ENCODE assay signal across 24 mouse cellular contexts in genomic region chr14:23689681-23690080, GRCm38 (mm10).
DNase-seq lines count a peak whose midpoint lies in the region; ATAC-seq and TF ChIP-seq lines count a peak whose summit lies in the region.
"Had no signal": no experiment of that assay in that cellular context is flagged by ENCODE, and none has a peak within 500 bp of the region (broad histone marks: within the 10 kb centered on the region; RNA-seq: fewer than 3 reads in every experiment).

No protein-coding gene starts in this region.

- H3K27ac ChIP-seq in embryonic facial prominence, embryonic 13.5 days, result no peak overlapping the region
- no peak overlapping the region for H3K27ac ChIP-seq in limb, embryonic 14.5 days (replicated peaks; ENCODE audit: low read depth, low read length)
- no peak overlapping the region for H3K27ac ChIP-seq in hindbrain, postnatal 0 days
- H3K27ac ChIP-seq: forebrain, embryonic 13.5 days; heart, embryonic 10.5 days; hindbrain, embryonic 15.5 days; intestine, embryonic 15.5 days; liver, embryonic 12.5 days; midbrain, embryonic 15.5 days; neural tube, embryonic 13.5 days had no signal

- no peak for TF ChIP-seq CTCF in hindbrain, postnatal 0 days (IDR thresholded peaks at IDR 0.05; ENCODE audit: low read depth)

- no peaks in the 10 kb centered on the region for H3K36me3 ChIP-seq in embryonic facial prominence, embryonic 13.5 days
- no peaks in the 10 kb centered on the region for H3K36me3 ChIP-seq in limb, embryonic 14.5 days (ENCODE audit: control insufficient read depth, insufficient read depth, low read length)
- no peaks in the 10 kb centered on the region for H3K36me3 ChIP-seq in hindbrain, postnatal 0 days (ENCODE audit: insufficient read depth, low read length)
- H3K36me3 ChIP-seq: heart, embryonic 10.5 days; hindbrain, embryonic 15.5 days; intestine, embryonic 15.5 days; liver, embryonic 12.5 days; midbrain, embryonic 15.5 days; neural tube, embryonic 13.5 days had no signal

- peak; percentile 64 for ATAC-seq in embryonic facial prominence, embryonic 13.5 days (ENCODE audit: insufficient number of reproducible peaks, insufficient read depth, low FRiP score, low TSS enrichment, low read depth)
- peak; percentile 88 for ATAC-seq in limb, embryonic 14.5 days (ENCODE audit: low FRiP score, low read depth)
- no peak for ATAC-seq in hindbrain, postnatal 0 days
- ATAC-seq: forebrain, embryonic 13.5 days; intestine, embryonic 15.5 days; liver, embryonic 12.5 days; midbrain, embryonic 15.5 days had no signal

- H3K9me3 ChIP-seq in embryonic facial prominence, embryonic 13.5 days, result no peaks in the 10 kb centered on the region
- no peaks in the 10 kb centered on the region for H3K9me3 ChIP-seq in limb, embryonic 14.5 days (ENCODE audit: control insufficient read depth, low read length)
- H3K9me3 ChIP-seq in hindbrain, postnatal 0 days (ENCODE audit: low read length), result no peaks in the 10 kb centered on the region
- H3K9me3 ChIP-seq: forebrain, embryonic 13.5 days; heart, embryonic 10.5 days; hindbrain, embryonic 15.5 days; intestine, embryonic 15.5 days; liver, embryonic 12.5 days; midbrain, embryonic 15.5 days; neural tube, embryonic 13.5 days had no signal

- H3K27me3 ChIP-seq in embryonic facial prominence, embryonic 13.5 days, result no peaks in the 10 kb centered on the region
- H3K27me3 ChIP-seq in limb, embryonic 14.5 days (ENCODE audit: control insufficient read depth, insufficient read depth, low read length), result no peaks in the 10 kb centered on the region
- no peaks in the 10 kb centered on the region for H3K27me3 ChIP-seq in hindbrain, postnatal 0 days (ENCODE audit: insufficient read depth, low read length)
- H3K27me3 ChIP-seq: forebrain, embryonic 13.5 days; hindbrain, embryonic 15.5 days; intestine, embryonic 15.5 days; liver, embryonic 12.5 days; midbrain, embryonic 15.5 days; neural tube, embryonic 13.5 days had no signal

- H3K4me3 ChIP-seq in embryonic facial prominence, embryonic 13.5 days, result no peak overlapping the region
- no peak overlapping the region for H3K4me3 ChIP-seq in limb, embryonic 14.5 days (replicated peaks; ENCODE audit: low read length)
- no peak overlapping the region for H3K4me3 ChIP-seq in hindbrain, postnatal 0 days (ENCODE audit: low read length)
- H3K4me3 ChIP-seq: forebrain, embryonic 13.5 days; heart, embryonic 10.5 days; hindbrain, embryonic 15.5 days; intestine, embryonic 15.5 days; liver, embryonic 12.5 days; midbrain, embryonic 15.5 days; myocyte; neural tube, embryonic 13.5 days had no signal

- no peak for TF ChIP-seq POLR2A in limb, embryonic 14.5 days (IDR thresholded peaks at IDR 0.05; ENCODE audit: borderline replicate concordance, extremely low read depth, insufficient read depth, insufficient read length)

- intact Hi-C loops in left cerebral cortex, postnatal 4 days (cut with DNase I), result loop anchor here (10.0 kb wide), 1 partner anchor 315 kb away; no protein-coding TSS in a partner anchor
- intact Hi-C loops in gastrocnemius, postnatal 14 days (cut with DNase I; ENCODE audit: low total_unique reads), result loop anchor here (10.0 kb wide), 1 partner anchor 335 kb away; no protein-coding TSS in a partner anchor

- H3K4me1 ChIP-seq in embryonic facial prominence, embryonic 13.5 days, result peaks cover 8% of the 10 kb centered on the region; the same call in 1 of the 2 replicates
- peaks cover 15% of the 10 kb centered on the region; the same call in 1 of the 2 replicates for H3K4me1 ChIP-seq in limb, embryonic 14.5 days (ENCODE audit: control insufficient read depth, insufficient read depth, low read length)
- H3K4me1 ChIP-seq in hindbrain, postnatal 0 days (ENCODE audit: insufficient read depth, low read length), result no peaks in the 10 kb centered on the region
- H3K4me1 ChIP-seq: forebrain, embryonic 13.5 days; heart, embryonic 10.5 days; intestine, embryonic 15.5 days; liver, embryonic 12.5 days; midbrain, embryonic 15.5 days; neural tube, embryonic 13.5 days had no signal

- H3K9ac ChIP-seq in embryonic facial prominence, embryonic 13.5 days, result no peak overlapping the region
- no peak overlapping the region for H3K9ac ChIP-seq in limb, embryonic 14.5 days (ENCODE audit: low read depth, low read length, severe bottlenecking)
- H3K9ac ChIP-seq in hindbrain, postnatal 0 days (replicated peaks; ENCODE audit: low read length), result no peak overlapping the region
- H3K9ac ChIP-seq: forebrain, embryonic 13.5 days; hindbrain, embryonic 15.5 days; intestine, embryonic 15.5 days; liver, embryonic 12.5 days; midbrain, embryonic 15.5 days; neural tube, embryonic 13.5 days had no signal

- H3K4me2 ChIP-seq in embryonic facial prominence, embryonic 13.5 days, result no peak overlapping the region
- no peak overlapping the region for H3K4me2 ChIP-seq in limb, embryonic 14.5 days (replicated peaks; ENCODE audit: low read depth, low read length, severe bottlenecking)
- no peak overlapping the region for H3K4me2 ChIP-seq in hindbrain, postnatal 0 days (ENCODE audit: low read depth, low read length)
- H3K4me2 ChIP-seq: forebrain, embryonic 13.5 days; hindbrain, embryonic 15.5 days; intestine, embryonic 15.5 days; liver, embryonic 12.5 days; midbrain, embryonic 15.5 days; neural tube, embryonic 13.5 days had no signal

- 37% methylated on average over 5 of the region's 5 CpGs for WGBS in embryonic facial prominence, embryonic 13.5 days
- 29% methylated on average over 5 of the region's 5 CpGs for WGBS in limb, embryonic 14.5 days
- 61% methylated on average over 5 of the region's 5 CpGs for WGBS in hindbrain, postnatal 0 days

- peak; percentile 41 for DNase-seq in left cerebral cortex, postnatal 4 days
- no peak for DNase-seq in left cerebral cortex, adult 11 months (ENCODE audit: low spot score)
- peak; percentile 14 for DNase-seq in gastrocnemius, postnatal 14 days
- peak; percentile 54 for DNase-seq in limb, embryonic 14.5 days (ENCODE audit: low spot score)
- no peak for DNase-seq in cerebellum, adult 11-12 months
- no peak for DNase-seq in hindbrain, postnatal 0 days (ENCODE audit: low spot score)
- no peak for DNase-seq in lung, postnatal 4 days
- DNase-seq: adrenal gland, adult 2 months; cerebellum, adult 11 months; kidney, adult 9 months; kidney, postnatal 4 days; lung, adult 2 months; lung, postnatal 14 days; right cerebral cortex, postnatal 4 days; thymus, adult 2 months had no signal

Comparison
In these comparisons a context has a peak if more than half of its experiments do, and no peak if none do; other contexts are left out.
1. DNase-seq: peak in left cerebral cortex, postnatal 4 days (single experiment), gastrocnemius, postnatal 14 days (single experiment) and limb, embryonic 14.5 days (single experiment); none in left cerebral cortex, adult 11 months (single experiment), cerebellum, adult 11-12 months (single experiment), hindbrain, postnatal 0 days (single experiment) and lung, postnatal 4 days (0 of 2).